Mouse (Mus musculus) liver, embryonic 11.5 days (tissue): ENCODE data around the gene Tns4. TPM values are rescaled to one million over a fixed set of nuclear protein-coding genes. Genes with fewer than 3 reads are reported as not detected.
A peak's percentile ranks its signal among the peaks of the same experiment; 100 is the strongest.

ENCODE experiments used
- ATAC-seq: fragments of 200-750 bp; cut with Nextera tagmentation; replicated peaks from 2 replicates; pipeline ENCODE4 v1.8.0; 2017; ENCODE audit warnings: moderate number of reproducible peaks, mild to moderate bottlenecking, moderate TSS enrichment, moderate library complexity; ENCODE audit not compliant: low FRiP score
- DNase-seq: peaks from one replicate; pipeline ENCODE4 v3.0.0-alpha.2; 2017; ENCODE audit warnings: low spot score
- H3K27ac ChIP-seq: fragments of 300-500 bp; sonication (generic); 2 replicates; pipeline ENCODE4 v1.5.1; 2014; ENCODE audit warnings: mild to moderate bottlenecking, low read depth, low read length, control low read depth
- H3K27me3 ChIP-seq: fragments of 300-500 bp; sonication (generic); replicated peaks from 2 replicates; pipeline ENCODE4 v1.6.1; 2014; ENCODE audit warnings: low read length, mixed read lengths; ENCODE audit not compliant: control insufficient read depth, insufficient read depth
- H3K36me3 ChIP-seq: fragments of 300-500 bp; sonication (generic); 2 replicates; pipeline ENCODE4 v1.6.1; 2014; ENCODE audit warnings: mild to moderate bottlenecking, low read length, moderate library complexity, mixed read lengths; ENCODE audit not compliant: control insufficient read depth, insufficient read depth
- H3K4me1 ChIP-seq: fragments of 300-500 bp; sonication (generic); replicated peaks from 2 replicates; pipeline ENCODE4 v1.6.1; 2014; ENCODE audit warnings: low read length, mixed read lengths; ENCODE audit not compliant: control insufficient read depth, insufficient read depth
- H3K4me2 ChIP-seq: fragments of 300-500 bp; sonication (generic); 2 replicates; pipeline ENCODE4 v1.6.1; 2014; ENCODE audit warnings: mild to moderate bottlenecking, control low read depth, moderate library complexity
- H3K4me3 ChIP-seq: fragments of 300-500 bp; sonication (generic); 2 replicates; pipeline ENCODE4 v1.5.1; 2014; ENCODE audit warnings: low read depth, low read length, control low read depth
- H3K9ac ChIP-seq: fragments of 300-500 bp; sonication (generic); 2 replicates; pipeline ENCODE4 v1.6.1; 2014; ENCODE audit warnings: low read depth, low read length, control low read depth
- H3K9me3 ChIP-seq: fragments of 300-500 bp; sonication (generic); 2 replicates; pipeline ENCODE4 v1.6.1; 2016; ENCODE audit warnings: low read length, inconsistent platforms, mixed read lengths; ENCODE audit not compliant: control insufficient read depth
- WGBS: fragments of 180-500 bp; shearing (Covaris S2); extraction: QIAGEN DNeasy Blood & Tissue Kit; methylation state at CpG from one replicate; pipeline ENCODE4 v1.1.7; 2014; 5-methylcytosine and 5-hydroxymethylcytosine counted together
- polyA plus RNA-seq: library from polyadenylated mRNA; unstranded; fragments of >200 nt; fragmentation: Nextera tagmentation; extraction: Ambion mirVana; gene quantifications from 2 replicates; pipeline ENCODE4 v1.2.1, GENCODE M21; 2014

The Tns4 gene
- polyA plus RNA-seq, 1 experiment from 2014 or later, result not detected

DNA sequence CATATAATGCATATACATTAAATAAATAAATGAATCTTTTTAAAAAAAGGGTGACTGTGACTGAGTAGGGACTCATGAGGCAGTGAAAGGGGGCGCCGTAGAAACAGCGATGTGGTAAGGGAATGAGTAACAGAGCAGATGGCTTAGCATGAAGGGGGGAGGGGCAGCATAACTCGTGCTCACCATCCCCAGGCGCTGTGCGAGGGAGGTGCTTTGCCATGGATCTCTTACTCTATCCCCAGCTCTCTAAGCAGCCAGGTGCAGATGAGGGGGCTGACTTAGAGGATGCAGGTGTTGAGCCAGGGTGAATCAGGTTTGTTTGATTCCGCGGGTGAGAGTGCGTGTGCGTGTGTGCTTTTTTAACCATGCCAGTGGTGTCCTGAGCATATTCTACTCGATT is 22.0 kb upstream of the Tns4 start:
- DNase-seq (no peak), ATAC-seq (no peak)
- Histone ChIP-seq H3K4me1 (peaks cover 10% of the 10 kb centered on the region), H3K9me3 (no peaks in the 10 kb centered on the region), H3K4me2 (no peak overlapping the region), H3K4me3 (no peak overlapping the region), H3K27me3 (no peaks in the 10 kb centered on the region), H3K27ac (no peak overlapping the region), H3K36me3 (no peaks in the 10 kb centered on the region), H3K9ac (no peak overlapping the region)
- WGBS, result 72% methylated on average over 11 of the region's 11 CpGs

DNA sequence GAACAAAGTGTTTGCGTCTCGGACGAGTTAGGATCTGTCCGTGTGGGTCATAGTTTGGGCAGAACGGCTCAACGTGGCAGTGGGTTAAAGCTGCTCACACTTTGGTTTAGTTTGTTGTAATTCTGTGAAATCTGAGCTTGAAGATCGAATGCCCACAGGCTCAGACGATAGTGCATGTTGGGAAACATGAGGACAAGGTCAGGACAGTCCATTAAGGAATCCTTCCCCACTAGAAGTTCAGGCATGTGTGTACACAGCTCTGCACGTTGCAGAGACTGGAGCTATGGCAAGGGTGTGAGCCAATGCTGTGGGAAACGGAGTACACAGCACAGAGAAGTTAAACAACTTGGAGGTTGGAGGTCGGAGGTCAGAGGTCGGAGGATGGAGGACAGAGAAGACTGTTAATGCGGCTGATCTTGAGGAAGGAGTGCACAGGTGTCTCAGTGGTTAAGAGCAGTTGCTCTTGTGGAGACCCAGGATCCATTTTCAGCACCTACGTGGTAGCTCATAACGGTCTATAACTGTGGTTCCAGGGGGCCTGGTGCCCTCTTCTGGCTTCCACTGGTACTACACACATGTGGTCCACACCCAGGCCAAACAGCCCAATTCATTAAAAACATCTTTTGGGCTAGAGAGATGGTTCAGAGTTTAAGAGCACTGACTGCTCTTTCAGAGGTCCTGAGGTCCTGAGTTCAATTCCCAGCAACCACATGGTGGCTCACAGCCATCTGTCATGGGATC is 21.4 kb upstream of the Tns4 start:
- DNase-seq (no peak), ATAC-seq (no peak)
- Histone ChIP-seq H3K4me3 (no peak overlapping the region), H3K9me3 (no peaks in the 10 kb centered on the region), H3K27ac (no peak overlapping the region), H3K9ac (no peak overlapping the region), H3K4me1 (peaks cover 12% of the 10 kb centered on the region), H3K36me3 (no peaks in the 10 kb centered on the region), H3K27me3 (no peaks in the 10 kb centered on the region), H3K4me2 (no peak overlapping the region)
- WGBS, result 86% methylated on average over 15 of the region's 15 CpGs

- Histone ChIP-seq H3K4me2 (no peak overlapping the region), H3K9me3 (no peaks in the 10 kb centered on the region), H3K4me3 (no peak overlapping the region), H3K4me1 (peaks cover 17% of the 10 kb centered on the region), H3K27me3 (no peaks in the 10 kb centered on the region), H3K27ac (0 out of 2 replicates have a peak overlapping the region, but pooled peaks have one; percentile 13), H3K9ac (no peak overlapping the region), H3K36me3 (no peaks in the 10 kb centered on the region)
- ATAC-seq, result no peak
- WGBS, result 56% methylated on average over 3 of the region's 3 CpGs
- no peak for DNase-seq
Observed at GRCm38 (mm10) chr11:99108296-99108695, 19.2 kb upstream of the Tns4 start.

DNA sequence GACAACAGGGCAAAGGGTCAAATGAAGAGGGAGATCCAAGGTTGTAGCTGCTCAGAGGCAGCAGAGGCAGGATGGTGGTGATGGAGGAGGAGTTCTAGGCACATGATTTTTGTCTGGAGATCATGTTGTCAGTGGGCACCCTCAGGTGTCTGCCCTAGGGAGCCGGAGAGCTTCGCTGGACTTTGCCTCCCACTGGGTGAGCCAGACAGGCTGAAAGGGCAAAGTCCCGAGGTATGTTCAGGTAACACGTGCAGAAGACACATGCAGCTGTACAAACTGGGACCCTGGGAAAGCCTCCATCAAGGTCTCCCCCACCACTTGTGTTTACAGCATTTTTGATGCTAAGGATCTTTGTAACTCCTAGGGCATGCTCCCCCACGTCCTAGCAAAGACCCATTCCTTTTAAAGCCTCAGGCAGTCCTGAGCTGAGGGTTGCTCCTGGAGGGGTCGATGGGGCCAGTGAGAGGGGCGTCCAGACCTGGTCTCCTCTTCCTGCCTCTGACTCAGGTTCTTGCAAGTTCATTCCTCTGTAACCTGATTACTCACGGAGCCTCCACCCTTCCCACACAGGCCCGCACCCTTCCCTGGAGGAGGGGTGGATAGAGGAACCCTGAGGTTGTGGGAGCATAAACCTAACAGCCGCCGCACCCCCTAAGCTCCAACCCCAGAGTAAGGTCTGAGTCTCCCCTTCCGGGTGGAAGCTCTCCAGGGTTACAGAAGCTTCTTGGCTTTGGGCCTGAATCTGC is 17.0 kb upstream of the Tns4 start:
- H3K9ac ChIP-seq, result no peak overlapping the region
- H3K27me3 ChIP-seq, result no peaks in the 10 kb centered on the region
- no peak overlapping the region for H3K4me2 ChIP-seq
- no peak for DNase-seq
- 55% methylated on average over 12 of the region's 12 CpGs for WGBS
- H3K27ac ChIP-seq, result no peak overlapping the region; the same call in 1 of the 2 replicates
- no peaks in the 10 kb centered on the region for H3K36me3 ChIP-seq
- no peak for ATAC-seq
- no peaks in the 10 kb centered on the region for H3K9me3 ChIP-seq
- H3K4me3 ChIP-seq, result no peak overlapping the region
- H3K4me1 ChIP-seq, result peaks cover 17% of the 10 kb centered on the region

DNA sequence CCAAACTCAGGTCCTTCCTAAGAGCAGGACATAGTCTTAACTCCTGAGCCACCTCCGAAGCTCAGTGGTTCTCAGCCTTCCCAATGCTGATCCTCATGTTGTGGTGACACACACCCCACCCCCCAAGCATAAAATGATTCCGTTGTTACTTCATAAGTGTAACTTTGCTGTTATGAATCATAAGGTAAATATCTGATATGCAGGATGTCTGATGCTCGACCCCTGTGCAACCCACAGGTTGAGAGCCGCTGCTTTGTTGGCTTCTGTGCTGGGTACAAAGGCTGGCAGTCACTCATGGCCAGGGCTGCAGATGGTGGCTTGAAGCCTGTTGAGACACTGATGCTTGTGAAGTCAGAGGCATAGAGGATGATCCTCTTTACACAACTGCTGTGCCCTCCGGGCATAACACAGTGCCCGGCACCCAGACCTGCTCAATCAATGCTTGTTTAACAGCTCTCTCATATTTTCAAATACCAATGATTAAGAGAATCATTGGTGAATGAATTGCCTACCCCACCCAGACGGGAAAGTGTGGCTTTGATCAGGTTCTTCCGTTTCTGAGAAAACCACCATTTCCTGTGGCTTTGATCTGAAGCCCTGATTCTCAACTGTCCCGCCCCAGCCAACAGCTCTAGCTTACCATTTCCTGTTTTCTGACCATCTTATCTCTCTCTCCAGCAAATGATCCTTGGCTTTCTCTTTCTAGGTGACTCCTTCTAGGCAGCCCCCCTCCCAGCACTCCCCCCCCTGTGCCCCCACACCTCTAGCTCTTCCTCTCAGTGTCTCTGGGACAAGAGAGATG is 15.7 kb upstream of the Tns4 start:
- Histone ChIP-seq H3K27me3 (no peaks in the 10 kb centered on the region), H3K4me2 (no peak overlapping the region), H3K4me3 (no peak overlapping the region), H3K36me3 (no peaks in the 10 kb centered on the region), H3K9me3 (no peaks in the 10 kb centered on the region), H3K27ac (no peak overlapping the region), H3K9ac (no peak overlapping the region), H3K4me1 (peaks cover 17% of the 10 kb centered on the region)
- WGBS, result 44% methylated on average over 9 of the region's 9 CpGs
- DNase-seq, result no peak
- no peak for ATAC-seq

- ATAC-seq (no peak), DNase-seq (no peak)
- H3K4me1 ChIP-seq, result peaks cover 17% of the 10 kb centered on the region
- H3K27ac ChIP-seq, result no peak overlapping the region
- H3K9ac ChIP-seq, result no peak overlapping the region
- no peaks in the 10 kb centered on the region for H3K36me3 ChIP-seq
- H3K4me2 ChIP-seq, result no peak overlapping the region
- H3K27me3 ChIP-seq, result no peaks in the 10 kb centered on the region
- 72% methylated on average over 9 of the region's 9 CpGs for WGBS
- H3K4me3 ChIP-seq, result no peak overlapping the region
- no peaks in the 10 kb centered on the region for H3K9me3 ChIP-seq
Observed at GRCm38 (mm10) chr11:99102575-99103270, 13.6 kb upstream of the Tns4 start.

- Histone ChIP-seq H3K4me1 (peaks cover 12% of the 10 kb centered on the region), H3K9me3 (no peaks in the 10 kb centered on the region), H3K4me2 (no peak overlapping the region), H3K4me3 (no peak overlapping the region), H3K9ac (no peak overlapping the region), H3K27ac (no peak overlapping the region), H3K27me3 (no peaks in the 10 kb centered on the region), H3K36me3 (no peaks in the 10 kb centered on the region)
- ATAC-seq, result no peak
- no peak for DNase-seq
- 55% methylated on average over 8 of the region's 8 CpGs for WGBS
Observed at GRCm38 (mm10) chr11:99101693-99102092, 12.6 kb upstream of the Tns4 start.

- 55% methylated on average over 5 of the region's 5 CpGs for WGBS
- no peak for ATAC-seq
- Histone ChIP-seq H3K4me2 (no peak overlapping the region), H3K9me3 (no peaks in the 10 kb centered on the region), H3K9ac (no peak overlapping the region), H3K4me3 (no peak overlapping the region), H3K4me1 (peaks cover 2% of the 10 kb centered on the region; the same call in 1 of the 2 replicates), H3K36me3 (no peaks in the 10 kb centered on the region), H3K27ac (no peak overlapping the region), H3K27me3 (no peaks in the 10 kb centered on the region)
- DNase-seq, result no peak
Observed at GRCm38 (mm10) chr11:99100215-99100614, 11.1 kb upstream of the Tns4 start.
